Mouse (Mus musculus) megakaryocyte, embryonic 14.5 days (primary cell): ENCODE data around the gene Slc2a5.

Source experiments
- FLI1 ChIP-seq: IDR thresholded peaks from 2 replicates; pipeline ENCODE4 v1.6.1; 2012; ENCODE audit warnings: low read length, inconsistent platforms, mixed read lengths
- GATA1 ChIP-seq: IDR thresholded peaks from 3 replicates; pipeline ENCODE4 v1.6.1; 2012; ENCODE audit warnings: mixed read lengths, low read length, inconsistent platforms, borderline replicate concordance

GRCm38 (mm10) chr4:150192199-150192598, 73.1 kb downstream of the Slc2a5 start:
- TF ChIP-seq GATA1: no peak
- TF ChIP-seq FLI1: no peak
